Mouse (Mus musculus) heart, embryonic 13.5 days (tissue): ENCODE measurements at regions not wholly inside any gene's neighbourhood (a gene's known extent, or its start where the extent isn't known, plus 50 kb on each side); places are given as distances from the start of the nearest gene placed in this dataset.
A peak's percentile ranks its signal among the peaks of the same experiment; 100 is the strongest.

Experiments used
- ATAC-seq: fragments of 200-750 bp; cut with Nextera tagmentation; 2 replicates; pipeline ENCODE4 v1.8.0; 2017; ENCODE audit warnings: moderate TSS enrichment; ENCODE audit not compliant: insufficient number of reproducible peaks, low FRiP score, low TSS enrichment; ENCODE audit errors: extremely low read depth
- H3K27ac ChIP-seq: fragments of 300-500 bp; sonication (generic); replicated peaks from 2 replicates; pipeline ENCODE4 v1.5.1; 2015; ENCODE audit warnings: moderate library complexity, mild to moderate bottlenecking, inconsistent platforms
- H3K27me3 ChIP-seq: fragments of 300-500 bp; sonication (generic); replicated peaks from 2 replicates; pipeline ENCODE4 v1.6.1; 2015; ENCODE audit warnings: mild to moderate bottlenecking, inconsistent platforms
- H3K36me3 ChIP-seq: fragments of 300-500 bp; sonication (generic); 2 replicates; pipeline ENCODE4 v1.6.1; 2015; ENCODE audit warnings: mild to moderate bottlenecking, inconsistent platforms
- H3K4me1 ChIP-seq: fragments of 300-500 bp; sonication (generic); 2 replicates; pipeline ENCODE4 v1.6.1; 2015; ENCODE audit warnings: inconsistent platforms
- H3K4me2 ChIP-seq: fragments of 300-500 bp; sonication (generic); 2 replicates; pipeline ENCODE4 v1.6.1; 2015; ENCODE audit warnings: inconsistent platforms, mild to moderate bottlenecking, moderate library complexity
- H3K4me3 ChIP-seq: fragments of 300-500 bp; sonication (generic); 2 replicates; pipeline ENCODE4 v1.5.1; 2015; ENCODE audit warnings: moderate library complexity, mild to moderate bottlenecking, inconsistent platforms
- H3K9ac ChIP-seq: fragments of 300-500 bp; sonication (generic); 2 replicates; pipeline ENCODE4 v1.6.1; 2015; ENCODE audit warnings: inconsistent platforms, mild to moderate bottlenecking, moderate library complexity
- H3K9me3 ChIP-seq: fragments of 300-500 bp; sonication (generic); 2 replicates; pipeline ENCODE4 v1.6.1; 2016; ENCODE audit warnings: inconsistent platforms
- WGBS: fragments of 180-500 bp; shearing (Covaris S2); methylation state at CpG from one replicate; pipeline ENCODE4 v1.1.7; 2015; ENCODE audit warnings: mixed read lengths; 5-methylcytosine and 5-hydroxymethylcytosine counted together

- Histone ChIP-seq H3K4me1 (no peaks in the 10 kb centered on the region), H3K27ac (no peak overlapping the region), H3K9me3 (no peaks in the 10 kb centered on the region), H3K4me3 (no peak overlapping the region), H3K9ac (no peak overlapping the region), H3K4me2 (no peak overlapping the region), H3K36me3 (no peaks in the 10 kb centered on the region), H3K27me3 (no peaks in the 10 kb centered on the region)
- no peak for ATAC-seq
- WGBS = 73% methylated on average over 1 of the region's 1 CpGs
Observed at GRCm38 (mm10) chr3:33498645-33499044, 301.0 kb upstream of the Ttc14 start.

- Histone ChIP-seq H3K36me3 (no peaks in the 10 kb centered on the region), H3K27me3 (no peaks in the 10 kb centered on the region), H3K4me1 (no peaks in the 10 kb centered on the region), H3K4me2 (no peak overlapping the region), H3K9me3 (0 out of 2 replicates have a peak, but pooled peaks cover 4% of the 10 kb centered on the region), H3K27ac (no peak overlapping the region), H3K9ac (no peak overlapping the region), H3K4me3 (no peak overlapping the region)
- ATAC-seq = no peak
- WGBS = 78% methylated on average over 2 of the region's 2 CpGs
Observed at GRCm38 (mm10) chr3:33508277-33508676, 291.4 kb upstream of the Ttc14 start.

- WGBS = 82% methylated on average over 1 of the region's 1 CpGs
- no peak for ATAC-seq
- Histone ChIP-seq H3K4me3 (no peak overlapping the region), H3K9ac (no peak overlapping the region), H3K27ac (no peak overlapping the region), H3K4me1 (no peaks in the 10 kb centered on the region), H3K36me3 (no peaks in the 10 kb centered on the region), H3K4me2 (no peak overlapping the region), H3K27me3 (no peaks in the 10 kb centered on the region), H3K9me3 (no peaks in the 10 kb centered on the region)
Observed at GRCm38 (mm10) chr3:33544161-33544560, 255.5 kb upstream of the Ttc14 start.

GRCm38 (mm10) chr3:33562670-33563360 lies 236.8 kb upstream of the Ttc14 start:
- Histone ChIP-seq H3K4me3 (no peak overlapping the region), H3K27me3 (no peaks in the 10 kb centered on the region), H3K4me2 (no peak overlapping the region), H3K36me3 (no peaks in the 10 kb centered on the region), H3K27ac (no peak overlapping the region), H3K4me1 (no peaks in the 10 kb centered on the region), H3K9me3 (no peaks in the 10 kb centered on the region), H3K9ac (no peak overlapping the region)
- 65% methylated on average over 4 of the region's 4 CpGs for WGBS
- ATAC-seq = no peak

GRCm38 (mm10) chr3:33580599-33580998 lies 219.0 kb upstream of the Ttc14 start:
- no peak for ATAC-seq

GRCm38 (mm10) chr3:33614206-33614605 lies 185.4 kb upstream of the Ttc14 start:
- no peaks in the 10 kb centered on the region for H3K9me3 ChIP-seq
- no peak overlapping the region for H3K4me3 ChIP-seq
- no peaks in the 10 kb centered on the region for H3K27me3 ChIP-seq
- H3K4me1 ChIP-seq = no peaks in the 10 kb centered on the region
- H3K9ac ChIP-seq = no peak overlapping the region
- ATAC-seq = no peak
- H3K4me2 ChIP-seq = no peak overlapping the region
- H3K36me3 ChIP-seq = no peaks in the 10 kb centered on the region
- H3K27ac ChIP-seq = no peak overlapping the region

More at GRCm38 (mm10) chr3:33580599-33580998, 219.0 kb upstream of the Ttc14 start:
- Histone ChIP-seq H3K4me1 (no peaks in the 10 kb centered on the region), H3K4me3 (no peak overlapping the region), H3K4me2 (no peak overlapping the region), H3K9me3 (no peaks in the 10 kb centered on the region), H3K9ac (no peak overlapping the region), H3K27ac (no peak overlapping the region), H3K36me3 (no peaks in the 10 kb centered on the region), H3K27me3 (no peaks in the 10 kb centered on the region)
- WGBS = 39% methylated on average over 1 of the region's 1 CpGs

GRCm38 (mm10) chr3:33616871-33617270 lies 182.8 kb upstream of the Ttc14 start:
- no peak overlapping the region for H3K27ac ChIP-seq
- no peaks in the 10 kb centered on the region for H3K27me3 ChIP-seq
- H3K4me3 ChIP-seq = no peak overlapping the region
- no peak for ATAC-seq
- H3K9me3 ChIP-seq = no peaks in the 10 kb centered on the region
- H3K36me3 ChIP-seq = no peaks in the 10 kb centered on the region
- H3K4me2 ChIP-seq = no peak overlapping the region
- H3K9ac ChIP-seq = no peak overlapping the region
- 67% methylated on average over 1 of the region's 1 CpGs for WGBS
- no peaks in the 10 kb centered on the region for H3K4me1 ChIP-seq

GRCm38 (mm10) chr3:33632928-33633514 lies 166.6 kb upstream of the Ttc14 start:
- ATAC-seq = no peak
- Histone ChIP-seq H3K4me3 (no peak overlapping the region), H3K9ac (no peak overlapping the region), H3K36me3 (no peaks in the 10 kb centered on the region), H3K27me3 (no peaks in the 10 kb centered on the region), H3K4me2 (no peak overlapping the region), H3K9me3 (no peaks in the 10 kb centered on the region), H3K27ac (peak overlapping the region; percentile 54), H3K4me1 (peaks cover 4% of the 10 kb centered on the region; the same call in 1 of the 2 replicates)
- 45% methylated on average over 2 of the region's 2 CpGs for WGBS

- WGBS = 64% methylated on average over 5 of the region's 5 CpGs
- no peaks in the 10 kb centered on the region for H3K36me3 ChIP-seq
- no peak overlapping the region for H3K4me3 ChIP-seq
- H3K4me2 ChIP-seq = no peak overlapping the region
- no peaks in the 10 kb centered on the region for H3K4me1 ChIP-seq
- H3K9me3 ChIP-seq = no peaks in the 10 kb centered on the region
- no peak overlapping the region for H3K27ac ChIP-seq
- H3K9ac ChIP-seq = no peak overlapping the region
- H3K27me3 ChIP-seq = no peaks in the 10 kb centered on the region
- ATAC-seq = no peak
Observed at GRCm38 (mm10) chr3:33658597-33658996, 141.0 kb upstream of the Ttc14 start.
